Mouse (Mus musculus) G1E-ER4 (cell line): ENCODE data around the gene Coq3. TPM values are rescaled to one million over a fixed set of nuclear protein-coding genes. Genes with fewer than 3 reads are reported as not detected.

Source experiments
- GATA1 ChIP-seq: IDR thresholded peaks from one replicate; pipeline ENCODE4 v1.8.0; 2012; ENCODE audit warnings: low read length, inconsistent platforms
- polyA plus RNA-seq: library from polyadenylated mRNA; stranded (reverse); fragments of >175 nt; gene quantifications from 2 replicates; pipeline ENCODE4 v1.2.3, GENCODE M21; 2012

Coq3 gene
- polyA plus RNA-seq: 5.8 TPM in 2 replicates

GRCm38 (mm10) chr4:21879565-21880220 is at the start of gene Coq3:
TSS of gene Coq3 (plus strand) at chr4:21879673.
- TF ChIP-seq GATA1: no peak

- TF ChIP-seq GATA1: no peak
Observed at GRCm38 (mm10) chr4:21832844-21833243, 46.6 kb upstream of the Coq3 start.

GRCm38 (mm10) chr4:21847481-21848286 is 31.8 kb upstream of the Coq3 start, which contains the start of gene Pnisr:
TSS of gene Pnisr (plus strand) at chr4:21847583.
- TF ChIP-seq GATA1: no peak

- no peak for TF ChIP-seq GATA1
Observed at GRCm38 (mm10) chr4:21848287-21848630, 31.2 kb upstream of the Coq3 start.

GRCm38 (mm10) chr4:21857481-21857880 is 22.0 kb upstream of the Coq3 start:
- TF ChIP-seq GATA1: no peak

- no peak for TF ChIP-seq GATA1
Observed at GRCm38 (mm10) chr4:21865226-21865625, 14.2 kb upstream of the Coq3 start.

GRCm38 (mm10) chr4:21878776-21879175 is 697 bp upstream of the Coq3 start:
- TF ChIP-seq GATA1: no peak

GRCm38 (mm10) chr4:21882806-21883205 is 3.3 kb downstream of the Coq3 start:
- no peak for TF ChIP-seq GATA1

GRCm38 (mm10) chr4:21885831-21886230 is 6.4 kb downstream of the Coq3 start:
- TF ChIP-seq GATA1: no peak

GRCm38 (mm10) chr4:21930971-21931771 is 51.7 kb downstream of the Coq3 start, which contains the start of gene Faxc:
TSS of gene Faxc (plus strand) at chr4:21931329.
- no peak for TF ChIP-seq GATA1

- TF ChIP-seq GATA1: no peak
Observed at GRCm38 (mm10) chr4:21931772-21932630, 52.5 kb downstream of the Coq3 start.

- no peak for TF ChIP-seq GATA1
Observed at GRCm38 (mm10) chr4:21935378-21935777, 55.9 kb downstream of the Coq3 start.

- no peak for TF ChIP-seq GATA1
Observed at GRCm38 (mm10) chr4:21936424-21936823, 57.0 kb downstream of the Coq3 start.

GRCm38 (mm10) chr4:21937890-21938289 is 58.4 kb downstream of the Coq3 start:
- no peak for TF ChIP-seq GATA1

GRCm38 (mm10) chr4:21944672-21945071 is 65.2 kb downstream of the Coq3 start:
- no peak for TF ChIP-seq GATA1
